ENCODE assay signal across 18 mouse cellular contexts in genomic region chr13:94257711-94258110, GRCm38 (mm10). TPM values are rescaled to one million over a fixed set of nuclear protein-coding genes. Genes with fewer than 3 reads are reported as not detected.
DNase-seq lines count a peak whose midpoint lies in the region; ATAC-seq and TF ChIP-seq lines count a peak whose summit lies in the region.
"Had no signal": no experiment of that assay in that cellular context is flagged by ENCODE, and none has a peak within 500 bp of the region (broad histone marks: within the 10 kb centered on the region; RNA-seq: fewer than 3 reads in every experiment).

No protein-coding gene starts in this region.

- no peaks in the 10 kb centered on the region for H3K36me3 ChIP-seq in liver, adult 2 months (ENCODE audit: control insufficient read depth, insufficient read depth, low read length)
- no peaks in the 10 kb centered on the region for H3K36me3 ChIP-seq in neural tube, embryonic 14.5 days (ENCODE audit: control insufficient read depth, insufficient read depth, low read length)
- no peaks in the 10 kb centered on the region for H3K36me3 ChIP-seq in stomach, embryonic 15.5 days
- H3K36me3 ChIP-seq: embryonic facial prominence, embryonic 12.5 days; forebrain, embryonic 15.5 days had no signal

- DNase-seq in liver, adult 2 months (ENCODE audit: extremely low read depth, low read depth, low spot score): peak; percentile 91
- DNase-seq in liver: no peak
- no peak for DNase-seq in neural tube, embryonic 10.5 days (ENCODE audit: extremely low spot score, low spot score)
- no peak for DNase-seq in ovary, postnatal 10 days (ENCODE audit: low spot score)
- DNase-seq in adrenal gland, postnatal 14 days: no peak
- DNase-seq: adrenal gland, postnatal 10 days; cerebellum, adult 11-12 months; cerebellum, adult 9-10 months; cerebellum, postnatal 25 days; gastrocnemius, postnatal 36 days; heart, adult 11 months; heart, postnatal 10 days; heart, postnatal 4 days had no signal

- no peaks in the 10 kb centered on the region for H3K9me3 ChIP-seq in neural tube, embryonic 14.5 days (ENCODE audit: control insufficient read depth, low read length)
- H3K9me3 ChIP-seq in stomach, embryonic 15.5 days: no peaks in the 10 kb centered on the region
- H3K9me3 ChIP-seq: embryonic facial prominence, embryonic 12.5 days; forebrain, embryonic 15.5 days had no signal

- peak overlapping the region; percentile 50 for H3K9ac ChIP-seq in liver, adult 2 months (ENCODE audit: low read depth, low read length)
- H3K9ac ChIP-seq in neural tube, embryonic 14.5 days (replicated peaks; ENCODE audit: low read depth, low read length): no peak overlapping the region
- H3K9ac ChIP-seq in stomach, embryonic 15.5 days: no peak overlapping the region
- H3K9ac ChIP-seq: embryonic facial prominence, embryonic 12.5 days; forebrain, embryonic 15.5 days had no signal

- no peak overlapping the region for H3K4me2 ChIP-seq in neural tube, embryonic 14.5 days (ENCODE audit: low read depth, low read length)
- H3K4me2 ChIP-seq in stomach, embryonic 15.5 days: no peak overlapping the region
- H3K4me2 ChIP-seq: embryonic facial prominence, embryonic 12.5 days; forebrain, embryonic 15.5 days had no signal

- peak overlapping the region; percentile 98 for H3K27ac ChIP-seq in liver, adult 2 months (replicated peaks; ENCODE audit: insufficient read depth, low read depth, low read length)
- 0 out of 2 replicates have a peak overlapping the region, but pooled peaks have one; percentile 17 for H3K27ac ChIP-seq in neural tube, embryonic 14.5 days (ENCODE audit: low read depth, low read length)
- H3K27ac ChIP-seq in stomach, embryonic 15.5 days: peak overlapping the region; percentile 1; the same call in 1 of the 2 replicates
- H3K27ac ChIP-seq: embryonic facial prominence, embryonic 12.5 days; forebrain, embryonic 15.5 days had no signal

- TF ChIP-seq CTCF in liver, adult 2 months (IDR thresholded peaks at IDR 0.05; ENCODE audit: low read depth, low read length): no peak

- H3K79me2 ChIP-seq in liver, adult 2 months (ENCODE audit: control insufficient read depth, insufficient read depth, low read length): peaks cover 37% of the 10 kb centered on the region; the same call in 1 of the 2 replicates

- WGBS in liver, adult 2 months: 12% methylated on average over 2 of the region's 2 CpGs
- WGBS in neural tube, embryonic 14.5 days: 67% methylated on average over 2 of the region's 2 CpGs
- 53% methylated on average over 2 of the region's 2 CpGs for WGBS in stomach, embryonic 15.5 days

- H3K4me1 ChIP-seq in liver, adult 2 months (ENCODE audit: control insufficient read depth, insufficient read depth, low read length): peaks cover 33% of the 10 kb centered on the region
- no peaks in the 10 kb centered on the region for H3K4me1 ChIP-seq in neural tube, embryonic 14.5 days (ENCODE audit: control insufficient read depth, insufficient read depth, low read length)
- 0 out of 2 replicates have a peak, but pooled peaks cover 4% of the 10 kb centered on the region for H3K4me1 ChIP-seq in stomach, embryonic 15.5 days
- H3K4me1 ChIP-seq: embryonic facial prominence, embryonic 12.5 days; forebrain, embryonic 15.5 days had no signal

- no peak for TF ChIP-seq POLR2A in liver, adult 2 months (IDR thresholded peaks at IDR 0.05; ENCODE audit: extremely low read depth, insufficient read depth, low read length)

- no peaks in the 10 kb centered on the region for H3K27me3 ChIP-seq in liver, adult 2 months (ENCODE audit: control insufficient read depth, insufficient read depth, low read length)
- no peaks in the 10 kb centered on the region for H3K27me3 ChIP-seq in neural tube, embryonic 14.5 days (ENCODE audit: control insufficient read depth, insufficient read depth, low read length)
- no peaks in the 10 kb centered on the region for H3K27me3 ChIP-seq in stomach, embryonic 15.5 days (replicated peaks)
- H3K27me3 ChIP-seq: embryonic facial prominence, embryonic 12.5 days; forebrain, embryonic 15.5 days had no signal

- no peak for ATAC-seq in neural tube, embryonic 14.5 days (ENCODE audit: low read depth)
- ATAC-seq in stomach, embryonic 15.5 days (ENCODE audit: insufficient read depth, low FRiP score, low read depth): no peak
- ATAC-seq: forebrain, embryonic 15.5 days had no signal

- no peak overlapping the region for H3K4me3 ChIP-seq in liver, adult 2 months (ENCODE audit: insufficient read depth, low read depth, low read length)
- no peak overlapping the region for H3K4me3 ChIP-seq in neural tube, embryonic 14.5 days (ENCODE audit: low read depth, low read length)
- H3K4me3 ChIP-seq in stomach, embryonic 15.5 days (replicated peaks): no peak overlapping the region
- H3K4me3 ChIP-seq: embryonic facial prominence, embryonic 12.5 days; forebrain, embryonic 15.5 days had no signal

RNA-seq across cellular contexts. Expression of gene Scamp1, which starts 27.9 kb away (rescaled TPM):
- 24.3 and 26.7 TPM in 2 replicates for total RNA-seq in liver, adult 2 months (2014; rRNA removed)
- 12.9 and 15.8 TPM in 2 replicates for polyA plus RNA-seq in liver, adult 2 months (2012; rRNA removed)
- 181 and 182 TPM in 2 replicates for polyA plus RNA-seq in neural tube, embryonic 14.5 days (2014; fragmentation: Nextera tagmentation; extraction: Ambion mirVana)
- polyA plus RNA-seq in stomach, embryonic 15.5 days (2015; fragmentation: Nextera tagmentation; extraction: Ambion mirVana): 37.1 and 38.4 TPM in 2 replicates
- total RNA-seq in adrenal gland, postnatal 14 days (2021): 44.9 and 45.2 TPM in 2 replicates
- total RNA-seq: MEL had no signal

Comparison
In these comparisons a context has a peak if more than half of its experiments do, and no peak if none do; other contexts are left out.
1. H3K27ac ChIP-seq: peak in every context shown above with its lines; median percentile 98 in liver, adult 2 months; 17 in neural tube, embryonic 14.5 days; 1 in stomach, embryonic 15.5 days.